Mouse (Mus musculus) adrenal gland, adult 10 weeks (tissue): ENCODE measurements around the gene Higd1c. TPM values are rescaled to one million over a fixed set of nuclear protein-coding genes. Genes with fewer than 3 reads are reported as not detected.

Experiments used
- polyA plus RNA-seq: library from polyadenylated mRNA; stranded (reverse); fragments of 350-450 nt; fragmentation: Illumina TruSeq; extraction: RNeasy Lipid Tissue Mini Kit (QIAGEN cat#74804); gene quantifications from one replicate; pipeline ENCODE4 v1.2.3, GENCODE M21; 2014; ENCODE audit warnings: low read depth, low replicate concordance

Gene Higd1c
- polyA plus RNA-seq: not detected

GRCm38 (mm10) chr15:100364242-100364641, at the start of gene Higd1c:
Higd1c (plus strand) TSS chr15:100364542.

DNA sequence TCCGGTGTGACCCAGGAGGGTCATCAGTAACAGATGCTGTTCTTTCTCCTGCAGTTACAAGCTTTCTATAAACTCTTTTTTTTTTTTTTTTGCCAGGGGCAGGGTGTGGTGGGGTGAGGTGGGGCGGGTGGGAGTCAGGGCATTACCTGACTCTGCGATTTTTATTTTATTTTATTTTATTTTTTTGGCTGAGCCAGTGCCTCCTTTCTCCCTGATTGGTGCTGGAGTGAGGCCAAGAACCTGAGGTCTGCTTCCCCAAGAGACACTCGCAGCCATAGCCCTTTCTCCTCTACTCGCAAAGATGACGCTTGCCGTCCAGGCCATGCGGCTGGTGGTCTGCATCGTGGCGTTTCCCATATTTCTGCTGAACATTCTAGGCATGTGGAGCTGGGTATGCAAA, 29.7 kb upstream of the Higd1c start, which contains the start of gene Mettl7a3:
Mettl7a3 (plus strand) TSS at position 301 of the 400 bp plus-strand sequence.

GRCm38 (mm10) chr15:100352711-100353250, 11.6 kb upstream of the Higd1c start, which contains the start of the genes Methig1 and Mettl7a2:
Methig1 (plus strand) TSS chr15:100353149.
Mettl7a2 (plus strand) TSS chr15:100353200.

DNA sequence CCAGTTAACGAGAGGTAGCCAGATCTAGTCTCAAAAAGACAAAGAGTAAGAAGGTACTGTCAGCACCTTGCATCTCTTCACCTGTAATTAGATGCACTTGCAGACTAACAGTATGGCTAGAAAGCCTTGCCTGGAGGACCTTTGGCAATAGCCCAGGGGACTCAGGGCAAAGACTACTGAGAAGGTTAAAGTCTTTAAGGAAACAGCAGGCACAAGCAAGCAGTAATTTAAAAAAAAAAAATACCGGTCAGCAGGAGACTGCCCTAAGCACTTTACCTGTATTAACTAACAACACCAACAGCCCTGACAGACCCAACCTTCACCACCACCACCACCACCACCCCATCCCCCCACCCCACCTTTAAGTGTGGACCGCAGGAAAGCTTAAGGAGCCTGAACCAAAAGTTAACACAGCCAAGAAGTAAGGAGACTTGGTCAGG, 57.4 kb downstream of the Higd1c start, which contains the start of gene Gm5475:
Gm5475 (plus strand) TSS at position 390 of the 440 bp plus-strand sequence.

DNA sequence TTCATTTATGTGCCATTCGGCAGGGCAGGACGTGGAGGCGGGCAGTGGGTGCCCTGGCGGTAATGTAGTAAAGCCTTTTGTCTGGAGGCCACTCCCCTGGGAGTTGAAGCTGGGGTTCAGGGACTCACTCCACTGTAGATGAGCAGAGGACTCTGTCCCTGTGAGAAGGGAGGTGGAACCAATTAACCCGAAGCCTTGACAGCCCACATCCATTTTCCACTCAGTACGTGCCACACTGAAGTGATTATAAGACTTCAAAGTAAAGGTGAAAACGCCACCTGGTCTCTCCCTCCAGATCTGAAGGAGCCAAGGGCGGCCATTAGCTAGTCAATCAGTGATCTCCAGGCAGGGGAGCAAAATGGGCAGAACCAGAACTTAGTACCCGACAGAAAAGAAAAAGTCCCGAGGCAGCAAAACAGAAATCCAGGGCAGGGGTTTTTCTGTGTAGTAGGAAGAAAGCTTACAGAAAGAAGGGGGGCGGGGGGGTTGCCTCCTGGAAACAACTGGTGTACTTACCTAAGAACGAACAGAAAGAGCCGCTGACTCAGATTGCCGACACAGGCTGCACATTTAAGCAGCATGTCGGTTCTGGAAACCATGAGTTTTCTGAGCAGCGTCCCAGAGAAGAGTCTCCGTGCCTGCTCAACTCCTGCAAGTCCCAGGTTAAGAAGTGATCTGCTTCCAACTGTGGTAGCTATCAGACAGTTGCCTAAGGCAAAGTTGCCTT, 60.2 kb downstream of the Higd1c start, which contains the start of gene Slc11a2:
Slc11a2 (minus strand) TSS at position 677 of the 727 bp plus-strand sequence.

Other genes with a start within 250 kb of the Higd1c start
- 115 TPM for gene Atf1, start 136.7 kb upstream of the Higd1c start, polyA plus RNA-seq
- not detected for gene Tmprss12, start 83.7 kb upstream of the Higd1c start, polyA plus RNA-seq
- gene Mettl7a1, start 60.4 kb upstream of the Higd1c start, polyA plus RNA-seq: 155 TPM
- not detected for gene Mettl7a3, start 29.6 kb upstream of the Higd1c start, polyA plus RNA-seq
- gene Methig1, start 11.4 kb upstream of the Higd1c start, polyA plus RNA-seq: not detected
- not detected for gene Mettl7a2, start 11.3 kb upstream of the Higd1c start, polyA plus RNA-seq
- gene Gm5475, start 57.6 kb downstream of the Higd1c start, polyA plus RNA-seq: not detected
- gene Slc11a2, start 60.5 kb downstream of the Higd1c start, polyA plus RNA-seq: 18.3 TPM
- gene Letmd1, start 104.5 kb downstream of the Higd1c start, polyA plus RNA-seq: 57.9 TPM
- 3.6 TPM for gene Csrnp2, start 130.9 kb downstream of the Higd1c start, polyA plus RNA-seq
- gene Tfcp2, start 187.5 kb downstream of the Higd1c start, polyA plus RNA-seq: 8.3 TPM
- gene Pou6f1, start 235.4 kb downstream of the Higd1c start, polyA plus RNA-seq: 3.3 TPM